Mouse (Mus musculus) midbrain, embryonic 15.5 days (tissue): ENCODE results near the gene Nudt19. TPM values are rescaled to one million over a fixed set of nuclear protein-coding genes. Genes with fewer than 3 reads are reported as not detected.
A peak's percentile ranks its signal among the peaks of the same experiment; 100 is the strongest.

ENCODE experiments used
- ATAC-seq: fragments of 200-750 bp; cut with Nextera tagmentation; replicated peaks from 2 replicates; pipeline ENCODE4 v1.8.0; 2017; ENCODE audit warnings: moderate TSS enrichment
- H3K27ac ChIP-seq: fragments of 300-500 bp; sonication (generic); 2 replicates; pipeline ENCODE4 v1.5.1; 2015; ENCODE audit warnings: mild to moderate bottlenecking, inconsistent platforms
- H3K27me3 ChIP-seq: fragments of 300-500 bp; sonication (generic); replicated peaks from 2 replicates; pipeline ENCODE4 v1.6.1; 2015; ENCODE audit warnings: inconsistent platforms
- H3K36me3 ChIP-seq: fragments of 300-500 bp; sonication (generic); replicated peaks from 2 replicates; pipeline ENCODE4 v1.6.1; 2015; ENCODE audit warnings: inconsistent platforms
- H3K4me1 ChIP-seq: fragments of 300-500 bp; sonication (generic); 2 replicates; pipeline ENCODE4 v1.6.1; 2015; ENCODE audit warnings: inconsistent platforms
- H3K4me2 ChIP-seq: fragments of 300-500 bp; sonication (generic); 2 replicates; pipeline ENCODE4 v1.6.1; 2015; ENCODE audit warnings: inconsistent platforms, mild to moderate bottlenecking, moderate library complexity
- H3K4me3 ChIP-seq: fragments of 300-500 bp; sonication (generic); 2 replicates; pipeline ENCODE4 v1.5.1; 2015; ENCODE audit warnings: mild to moderate bottlenecking, inconsistent platforms
- H3K9ac ChIP-seq: fragments of 300-500 bp; sonication (generic); 2 replicates; pipeline ENCODE4 v1.6.1; 2015; ENCODE audit warnings: mild to moderate bottlenecking, inconsistent platforms
- H3K9me3 ChIP-seq: fragments of 300-500 bp; sonication (generic); 2 replicates; pipeline ENCODE4 v1.6.1; 2016; ENCODE audit warnings: inconsistent platforms
- WGBS: fragments of 180-500 bp; shearing (Covaris S2); methylation state at CpG from one replicate; pipeline ENCODE4 v1.1.7; 2015; ENCODE audit warnings: mixed read lengths; 5-methylcytosine and 5-hydroxymethylcytosine counted together
- polyA plus RNA-seq: library from polyadenylated mRNA; unstranded; fragments of >200 nt; fragmentation: Nextera tagmentation; extraction: Ambion mirVana; gene quantifications from 2 replicates; pipeline ENCODE4 v1.2.1, GENCODE M21; 2015

Nudt19 gene
- polyA plus RNA-seq, result 87.3 and 91.5 TPM in 2 replicates

DNA sequence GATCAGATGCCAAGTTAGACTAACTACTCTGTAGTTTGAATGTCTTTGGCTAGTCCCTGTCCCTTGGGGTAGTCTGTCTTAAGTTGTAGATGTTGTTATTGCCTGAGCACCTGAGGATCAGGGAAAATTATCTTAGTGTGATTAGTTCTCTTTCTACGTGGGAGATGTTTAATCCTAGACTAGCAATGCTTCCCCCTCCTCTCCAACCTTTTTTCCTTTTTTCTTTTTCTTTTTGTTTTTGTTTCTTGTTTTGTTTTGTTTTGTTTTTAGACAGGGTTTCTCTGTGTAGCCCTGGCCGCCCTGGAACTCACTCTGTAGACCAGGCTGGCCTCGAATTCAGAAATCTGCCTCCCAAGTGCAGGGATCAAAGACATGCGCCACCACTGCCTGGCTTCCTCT is at the start of gene Nudt19:
Nudt19 (minus strand) TSS at position 100 of the 399 bp plus-strand sequence.
- Histone ChIP-seq H3K9ac (peak within 1 kb of the TSS; percentile 85), H3K27me3 (no peaks in the 10 kb centered on the region), H3K4me1 (peaks cover 18% of the 10 kb centered on the region), H3K36me3 (peaks cover 5% of the 10 kb centered on the region; the same call in 1 of the 2 replicates), H3K27ac (peak within 1 kb of the TSS; percentile 94), H3K4me2 (peak within 1 kb of the TSS; percentile 96), H3K9me3 (no peaks in the 10 kb centered on the region), H3K4me3 (peak within 1 kb of the TSS; percentile 94)
- ATAC-seq, result no peak
- 68% methylated on average over 4 of the region's 4 CpGs for WGBS

GRCm38 (mm10) chr7:35602766-35603165 is 46.7 kb upstream of the Nudt19 start:
- no peak for ATAC-seq

GRCm38 (mm10) chr7:35601106-35601505 is 45.0 kb upstream of the Nudt19 start:
- no peak overlapping the region for H3K4me3 ChIP-seq
- H3K4me2 ChIP-seq, result no peak overlapping the region
- no peak overlapping the region for H3K9ac ChIP-seq
- H3K27me3 ChIP-seq, result no peaks in the 10 kb centered on the region
- no peak overlapping the region for H3K27ac ChIP-seq
- H3K9me3 ChIP-seq, result no peaks in the 10 kb centered on the region
- H3K4me1 ChIP-seq, result no peaks in the 10 kb centered on the region
- no peak for ATAC-seq
- peaks cover 11% of the 10 kb centered on the region; the same call in 1 of the 2 replicates for H3K36me3 ChIP-seq
- 95% methylated on average over 6 of the region's 6 CpGs for WGBS

More at GRCm38 (mm10) chr7:35602766-35603165, 46.7 kb upstream of the Nudt19 start:
- no peaks in the 10 kb centered on the region for H3K4me1 ChIP-seq
- peaks cover 16% of the 10 kb centered on the region; the same call in 1 of the 2 replicates for H3K36me3 ChIP-seq
- no peak overlapping the region for H3K27ac ChIP-seq
- WGBS, result 97% methylated on average over 5 of the region's 5 CpGs
- no peak overlapping the region for H3K9ac ChIP-seq
- no peak overlapping the region for H3K4me3 ChIP-seq
- no peaks in the 10 kb centered on the region for H3K27me3 ChIP-seq
- no peak overlapping the region for H3K4me2 ChIP-seq
- H3K9me3 ChIP-seq, result no peaks in the 10 kb centered on the region

DNA sequence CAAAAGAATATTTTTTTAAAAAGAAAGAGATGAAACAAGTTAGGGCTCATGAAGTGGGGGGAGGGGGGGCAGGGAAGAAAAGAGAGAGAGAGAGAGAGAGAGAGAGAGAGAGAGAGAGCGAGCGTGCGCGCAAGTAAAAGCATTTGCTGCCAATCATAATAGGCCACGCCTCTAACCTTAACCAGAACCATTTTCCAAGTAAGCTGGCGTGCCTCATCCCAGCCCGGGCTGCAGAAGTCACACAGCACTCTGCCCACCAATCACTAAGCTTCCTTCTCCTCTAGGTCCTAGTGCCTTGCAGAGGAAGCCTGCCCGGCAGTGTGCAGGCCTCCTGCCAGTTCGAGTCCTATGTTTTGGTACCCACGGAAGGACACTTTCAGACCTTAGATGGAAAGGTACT is 43.9 kb upstream of the Nudt19 start:
- Histone ChIP-seq H3K9me3 (no peaks in the 10 kb centered on the region), H3K4me2 (no peak overlapping the region), H3K27me3 (no peaks in the 10 kb centered on the region), H3K4me3 (no peak overlapping the region), H3K4me1 (no peaks in the 10 kb centered on the region), H3K27ac (no peak overlapping the region), H3K36me3 (peaks cover 11% of the 10 kb centered on the region; the same call in 1 of the 2 replicates), H3K9ac (no peak overlapping the region)
- 89% methylated on average over 10 of the region's 10 CpGs for WGBS
- no peak for ATAC-seq

DNA sequence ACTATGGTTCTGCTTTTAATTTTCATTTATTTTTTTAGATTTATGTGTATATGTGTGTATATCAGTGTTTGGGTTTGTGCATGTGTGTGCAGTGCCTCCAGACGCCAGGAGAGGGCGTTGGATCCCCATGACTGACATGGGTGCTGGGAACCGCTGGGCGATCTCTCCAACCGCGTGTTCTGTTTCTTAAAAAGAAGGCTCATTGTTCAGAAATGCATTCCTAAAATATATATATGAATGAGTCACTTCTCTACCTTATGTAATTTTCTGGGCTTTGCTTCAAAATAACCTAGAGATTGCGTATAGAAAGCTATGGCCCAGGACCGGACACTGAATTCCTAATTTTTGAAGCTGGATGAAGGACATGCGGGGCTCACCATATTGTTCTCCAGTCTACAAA is 43.4 kb upstream of the Nudt19 start:
- Histone ChIP-seq H3K4me3 (no peak overlapping the region), H3K4me1 (no peaks in the 10 kb centered on the region), H3K9ac (no peak overlapping the region), H3K4me2 (no peak overlapping the region), H3K27ac (no peak overlapping the region), H3K36me3 (peaks cover 11% of the 10 kb centered on the region; the same call in 1 of the 2 replicates), H3K9me3 (no peaks in the 10 kb centered on the region), H3K27me3 (no peaks in the 10 kb centered on the region)
- ATAC-seq, result no peak
- 94% methylated on average over 9 of the region's 9 CpGs for WGBS

DNA sequence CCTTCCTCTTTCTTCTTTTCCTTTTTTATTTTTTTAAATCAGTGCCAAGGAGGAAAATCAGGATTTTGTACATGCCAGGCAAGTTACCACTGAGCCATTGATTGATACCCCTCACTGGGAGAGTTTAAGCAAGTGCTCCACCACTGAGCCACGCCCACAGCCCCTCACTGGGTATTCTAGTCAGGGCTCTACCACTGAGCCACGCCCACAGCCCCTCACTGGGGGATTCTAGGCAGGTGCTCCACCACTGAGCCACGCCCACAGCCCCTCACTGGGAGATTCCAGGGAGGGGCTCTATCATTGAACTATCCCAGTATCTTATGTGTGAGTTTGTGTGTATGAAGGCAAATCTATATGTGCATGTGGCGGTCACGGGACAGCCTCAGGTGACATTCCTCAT is 38.2 kb upstream of the Nudt19 start:
- Histone ChIP-seq H3K36me3 (peaks cover 10% of the 10 kb centered on the region), H3K4me1 (no peaks in the 10 kb centered on the region), H3K9ac (no peak overlapping the region), H3K4me3 (no peak overlapping the region), H3K9me3 (no peaks in the 10 kb centered on the region), H3K27me3 (no peaks in the 10 kb centered on the region), H3K4me2 (no peak overlapping the region), H3K27ac (no peak overlapping the region)
- 88% methylated on average over 5 of the region's 5 CpGs for WGBS
- no peak for ATAC-seq

GRCm38 (mm10) chr7:35590731-35591191 is 34.7 kb upstream of the Nudt19 start:
- Histone ChIP-seq H3K4me1 (peaks cover 11% of the 10 kb centered on the region), H3K9me3 (no peaks in the 10 kb centered on the region), H3K36me3 (peaks cover 10% of the 10 kb centered on the region), H3K9ac (no peak overlapping the region), H3K4me3 (no peak overlapping the region), H3K4me2 (no peak overlapping the region), H3K27me3 (no peaks in the 10 kb centered on the region), H3K27ac (no peak overlapping the region)
- no peak for ATAC-seq
- 92% methylated on average over 10 of the region's 10 CpGs for WGBS

DNA sequence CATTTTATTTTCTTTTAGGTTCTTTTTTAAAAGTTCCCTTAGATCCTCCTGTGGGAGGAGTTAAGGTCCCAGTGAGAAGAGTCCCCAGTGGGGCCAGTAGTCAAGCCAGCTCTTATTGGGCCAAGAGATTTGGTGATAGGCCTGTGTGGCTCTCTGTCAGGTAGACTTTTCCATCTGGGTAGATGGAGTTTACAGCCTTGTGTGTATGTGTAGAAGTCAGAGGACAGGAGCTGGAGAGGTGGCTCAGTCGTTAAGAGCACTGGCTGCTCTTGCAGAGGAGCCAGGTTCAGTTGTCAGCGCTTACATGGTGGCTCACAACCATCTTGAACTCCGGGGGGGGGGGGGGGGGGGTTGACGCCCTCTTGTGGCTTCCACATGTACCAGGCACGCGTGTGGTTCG is 33.4 kb upstream of the Nudt19 start:
- WGBS, result 80% methylated on average over 7 of the region's 7 CpGs
- Histone ChIP-seq H3K27me3 (peaks cover 8% of the 10 kb centered on the region), H3K9ac (no peak overlapping the region), H3K9me3 (no peaks in the 10 kb centered on the region), H3K36me3 (peaks cover 10% of the 10 kb centered on the region), H3K4me2 (no peak overlapping the region), H3K4me1 (peaks cover 21% of the 10 kb centered on the region), H3K4me3 (no peak overlapping the region), H3K27ac (no peak overlapping the region)
- no peak for ATAC-seq

DNA sequence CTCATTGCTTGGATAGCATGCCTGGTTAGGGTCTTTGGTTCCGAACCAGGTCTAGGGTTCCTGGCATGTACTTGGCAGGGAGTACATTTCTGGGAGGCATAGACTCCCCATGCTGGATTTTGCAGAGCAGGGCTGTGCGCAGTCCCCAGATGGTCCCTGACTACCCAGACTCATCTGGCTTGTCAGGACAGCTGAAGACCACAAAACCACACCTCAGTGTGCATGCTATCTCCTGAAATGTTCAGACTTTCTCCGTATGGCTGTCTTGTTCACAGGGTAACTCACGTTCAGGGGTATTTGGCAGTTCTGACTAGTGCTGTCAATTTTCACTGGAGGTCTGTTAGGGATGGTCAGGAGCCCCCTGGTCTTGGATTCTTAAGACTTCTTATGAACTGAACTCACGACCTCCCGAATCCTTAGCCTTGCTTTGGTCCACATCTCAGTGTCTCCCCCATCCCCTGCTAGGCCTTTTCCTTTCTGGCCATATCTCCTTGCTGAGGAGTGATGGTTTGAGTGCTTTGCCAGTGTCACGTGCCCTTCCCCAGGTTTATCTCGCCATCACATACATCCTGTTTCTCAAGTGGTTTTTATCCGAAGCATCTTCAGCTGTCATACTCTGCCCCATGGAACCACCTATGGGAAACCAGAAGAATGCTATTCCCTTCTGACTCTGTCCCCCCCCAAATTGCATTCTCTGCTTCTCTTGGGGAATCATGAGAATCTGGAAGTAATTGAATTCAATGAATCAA is 32.8 kb upstream of the Nudt19 start:
- Histone ChIP-seq H3K4me2 (no peak overlapping the region), H3K9ac (no peak overlapping the region), H3K27ac (no peak overlapping the region), H3K27me3 (peaks cover 14% of the 10 kb centered on the region), H3K36me3 (peaks cover 10% of the 10 kb centered on the region), H3K4me3 (no peak overlapping the region), H3K9me3 (no peaks in the 10 kb centered on the region), H3K4me1 (peaks cover 27% of the 10 kb centered on the region)
- no peak for ATAC-seq
- whole genome bisulfite sequencing, result 93% methylated on average over 9 of the region's 9 CpGs

GRCm38 (mm10) chr7:35587728-35588127 is 31.6 kb upstream of the Nudt19 start:
- Histone ChIP-seq H3K4me3 (no peak overlapping the region), H3K27me3 (peaks cover 25% of the 10 kb centered on the region), H3K27ac (no peak overlapping the region), H3K36me3 (peaks cover 4% of the 10 kb centered on the region; the same call in 1 of the 2 replicates), H3K9me3 (no peaks in the 10 kb centered on the region), H3K4me2 (no peak overlapping the region), H3K4me1 (peaks cover 27% of the 10 kb centered on the region), H3K9ac (no peak overlapping the region)
- no peak for ATAC-seq
- 85% methylated on average over 5 of the region's 5 CpGs for WGBS

DNA sequence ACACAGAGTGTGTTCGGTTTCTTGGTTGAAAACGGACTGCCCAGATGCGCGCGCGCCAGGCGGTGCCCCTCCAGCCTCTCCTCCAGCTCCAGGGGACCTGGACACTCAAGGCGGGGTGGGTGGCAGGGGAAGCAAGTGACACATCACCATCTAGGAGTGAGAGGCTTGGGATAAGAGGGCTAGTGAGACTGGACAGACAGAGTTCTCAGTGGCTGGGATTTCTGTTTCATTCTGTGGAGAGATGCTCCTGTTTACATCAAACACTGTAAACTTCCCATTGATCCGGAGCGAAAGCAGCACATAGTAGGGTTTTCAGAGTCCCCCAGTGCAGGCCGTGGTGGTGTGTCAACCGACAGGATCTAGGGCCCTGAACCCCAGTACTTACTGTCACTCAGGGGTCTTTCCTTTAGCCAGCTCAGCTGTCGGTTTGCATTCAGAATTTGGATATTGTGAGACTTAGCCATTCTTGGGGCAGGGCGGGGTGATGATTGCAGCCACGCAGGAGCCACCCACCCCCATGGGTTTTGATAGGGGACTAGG is 30.9 kb upstream of the Nudt19 start:
- Histone ChIP-seq H3K27ac (no peak overlapping the region), H3K4me2 (peak overlapping the region; percentile 99), H3K9ac (peak overlapping the region; percentile 52), H3K4me1 (peaks cover 27% of the 10 kb centered on the region), H3K36me3 (no peaks in the 10 kb centered on the region), H3K9me3 (no peaks in the 10 kb centered on the region), H3K27me3 (peaks cover 31% of the 10 kb centered on the region), H3K4me3 (peak overlapping the region; percentile 65)
- ATAC-seq, result no peak
- 19% methylated on average over 15 of the region's 15 CpGs for WGBS

- peak within 1 kb of the TSS; percentile 99 for H3K4me2 ChIP-seq
- peak; percentile 99 for ATAC-seq
- H3K4me1 ChIP-seq, result peaks cover 27% of the 10 kb centered on the region
- H3K36me3 ChIP-seq, result no peaks in the 10 kb centered on the region
- H3K27me3 ChIP-seq, result peaks cover 34% of the 10 kb centered on the region
- H3K9ac ChIP-seq, result peak within 1 kb of the TSS; percentile 52
- 0% methylated on average over 47 of the region's 49 CpGs for WGBS
- H3K4me3 ChIP-seq, result peak within 1 kb of the TSS; percentile 65
- peak within 1 kb of the TSS; percentile 48 for H3K27ac ChIP-seq
- no peaks in the 10 kb centered on the region for H3K9me3 ChIP-seq
Measured at GRCm38 (mm10) chr7:35586055-35586905, 30.2 kb upstream of the Nudt19 start, which contains the start of gene Ankrd27. Gene Ankrd27 (plus strand): TSS chr7:35586244.
